Mouse (Mus musculus): ENCODE data around the gene Lsm14b.

GRCm38 (mm10) chr2:180063338-180064131 is 38.7 kb downstream of the Lsm14b start:
- TF ChIP-seq ZC3H11A (IDR thresholded peaks at IDR 0.05; ENCODE audit: borderline replicate concordance, low read depth, low read length): no peak
- TF ChIP-seq CHD2 (IDR thresholded peaks at IDR 0.05; ENCODE audit: low read depth, low read length): no peak
- TF ChIP-seq HCFC1 (IDR thresholded peaks at IDR 0.05; ENCODE audit: borderline replicate concordance, insufficient read depth, low read length): no peak
- TF ChIP-seq MAFK (IDR thresholded peaks at IDR 0.05; ENCODE audit: insufficient read depth, low read depth, low read length): no peak

All from ES-E14 (cell line).